Mouse (Mus musculus) lung, adult 2 months (tissue): ENCODE measurements around the gene Tchp. TPM values are rescaled to one million over a fixed set of nuclear protein-coding genes. Genes with fewer than 3 reads are reported as not detected.
A peak's percentile ranks its signal among the peaks of the same experiment; 100 is the strongest.

Source experiments
- DNase-seq: peaks from one replicate; pipeline ENCODE4 v3.0.0; 2022
- H3K4me1 ChIP-seq: fragments of 200-500 bp; 2 replicates; pipeline ENCODE4 v1.6.1; 2011; ENCODE audit warnings: low read length; ENCODE audit not compliant: control insufficient read depth, insufficient read depth
- H3K4me3 ChIP-seq: fragments of 200-500 bp; replicated peaks from 2 replicates; pipeline ENCODE3; 2011; ENCODE audit warnings: low read depth, mild to moderate bottlenecking, control low read depth, low read length; ENCODE audit errors: extremely low read depth
- CTCF ChIP-seq: fragments of 200-500 bp; IDR thresholded peaks from 2 replicates; pipeline ENCODE4 v1.5.1; 2011; ENCODE audit warnings: mild to moderate bottlenecking, low read length, control low read depth; ENCODE audit not compliant: insufficient read depth
- POLR2A ChIP-seq: fragments of 200-500 bp; IDR thresholded peaks from 2 replicates; pipeline ENCODE4 v1.6.1; 2011; ENCODE audit warnings: low read depth, mild to moderate bottlenecking, control low read depth, low read length, borderline replicate concordance; ENCODE audit errors: extremely low read depth
- WGBS: fragments of 180-500 bp; shearing (Covaris S2); methylation state at CpG from one replicate; pipeline ENCODE4 v1.1.7; 2018; 5-methylcytosine and 5-hydroxymethylcytosine counted together
- polyA plus RNA-seq: library from polyadenylated mRNA; depleted of rRNA; stranded (reverse); fragments of >200 nt; gene quantifications from 2 replicates; pipeline ENCODE4 v1.2.3, GENCODE M21; 2012

Tchp gene
- polyA plus RNA-seq, 1 experiment = 17.3 TPM

GRCm38 (mm10) chr5:114690633-114691567, 16.7 kb upstream of the Tchp start, which contains the start of gene Gltp:
Gene Gltp, minus strand, starts transcription at chr5:114690984.
- 5% methylated on average over 73 of the region's 75 CpGs for WGBS
- peak; percentile 90 for DNase-seq

GRCm38 (mm10) chr5:114695775-114696174, 11.8 kb upstream of the Tchp start:
- H3K4me3 ChIP-seq = no peak overlapping the region
- WGBS = 52% methylated on average over 5 of the region's 5 CpGs
- no peak for DNase-seq
- TF ChIP-seq CTCF = no peak
- no peak for TF ChIP-seq POLR2A
- peaks cover 3% of the 10 kb centered on the region; the same call in 1 of the 2 replicates for H3K4me1 ChIP-seq

More at GRCm38 (mm10) chr5:114690633-114691567, 16.7 kb upstream of the Tchp start, which contains the start of gene Gltp:
- peaks cover 28% of the 10 kb centered on the region for H3K4me1 ChIP-seq
- H3K4me3 ChIP-seq = peak within 1 kb of the TSS; percentile 76
- peak; percentile 57; the same call in 1 of the 2 replicates for TF ChIP-seq POLR2A
- TF ChIP-seq CTCF = no peak

- H3K4me1 ChIP-seq = no peaks in the 10 kb centered on the region
- H3K4me3 ChIP-seq = no peak overlapping the region
- DNase-seq = no peak
- TF ChIP-seq CTCF (no peak), POLR2A (no peak)
- 84% methylated on average over 17 of the region's 17 CpGs for WGBS
Measured at GRCm38 (mm10) chr5:114696939-114697338, 10.6 kb upstream of the Tchp start.

- no peak for DNase-seq
- Histone ChIP-seq H3K4me1 (no peaks in the 10 kb centered on the region), H3K4me3 (no peak overlapping the region)
- TF ChIP-seq CTCF = no peak
- TF ChIP-seq POLR2A = no peak
- WGBS = 83% methylated on average over 19 of the region's 19 CpGs
Measured at GRCm38 (mm10) chr5:114698044-114698746, 9.4 kb upstream of the Tchp start.

- no peak for TF ChIP-seq POLR2A
- no peak for TF ChIP-seq CTCF
- Histone ChIP-seq H3K4me1 (no peaks in the 10 kb centered on the region), H3K4me3 (no peak overlapping the region)
- no peak for DNase-seq
- WGBS = 25% methylated on average over 7 of the region's 7 CpGs
Measured at GRCm38 (mm10) chr5:114699015-114699414, 8.5 kb upstream of the Tchp start.

GRCm38 (mm10) chr5:114702403-114703392, 4.9 kb upstream of the Tchp start:
- DNase-seq = no peak
- TF ChIP-seq POLR2A = no peak
- peak; percentile 74 for TF ChIP-seq CTCF

GRCm38 (mm10) chr5:114708491-114708890, 931 bp downstream of the Tchp start:
- WGBS = 52% methylated on average over 15 of the region's 15 CpGs
- peaks cover 4% of the 10 kb centered on the region; the same call in 1 of the 2 replicates for H3K4me1 ChIP-seq
- TF ChIP-seq CTCF (no peak), POLR2A (no peak)
- no peak for DNase-seq
- H3K4me3 ChIP-seq = no peak overlapping the region

More at GRCm38 (mm10) chr5:114702403-114703392, 4.9 kb upstream of the Tchp start:
- Histone ChIP-seq H3K4me3 (no peak overlapping the region), H3K4me1 (no peaks in the 10 kb centered on the region)
- WGBS = 56% methylated on average over 14 of the region's 14 CpGs

- Histone ChIP-seq H3K4me1 (peaks cover 4% of the 10 kb centered on the region; the same call in 1 of the 2 replicates), H3K4me3 (no peak overlapping the region)
- WGBS = 83% methylated on average over 21 of the region's 21 CpGs
- no peak for DNase-seq
- no peak for TF ChIP-seq POLR2A
Measured at GRCm38 (mm10) chr5:114709357-114709756, 1.8 kb downstream of the Tchp start.
